Mouse (Mus musculus) liver, postnatal 0 days (tissue): Measurements from ENCODE around the gene Spag7. TPM values are rescaled to one million over a fixed set of nuclear protein-coding genes. Genes with fewer than 3 reads are reported as not detected.

Source experiments
- ATAC-seq: fragments of 200-750 bp; cut with Nextera tagmentation; 2 replicates; pipeline ENCODE4 v1.8.0; 2017; ENCODE audit warnings: mild to moderate bottlenecking, moderate library complexity
- DNase-seq: peaks from one replicate; pipeline ENCODE4 v3.0.0-alpha.2; 2016
- H3K27ac ChIP-seq: fragments of 300-500 bp; sonication (generic); 2 replicates; pipeline ENCODE4 v1.5.1; 2014; ENCODE audit warnings: antibody characterized with exemption, moderate library complexity, mild to moderate bottlenecking, low read depth
- H3K27me3 ChIP-seq: fragments of 300-500 bp; sonication (generic); 2 replicates; pipeline ENCODE4 v1.6.1; 2014; ENCODE audit warnings: low read length, control low read depth, mixed read lengths; ENCODE audit not compliant: insufficient read depth
- H3K36me3 ChIP-seq: fragments of 300-500 bp; sonication (generic); replicated peaks from 2 replicates; pipeline ENCODE4 v1.6.1; 2014; ENCODE audit warnings: mild to moderate bottlenecking, control low read depth, low read length, moderate library complexity, mixed read lengths; ENCODE audit not compliant: insufficient read depth
- H3K4me1 ChIP-seq: fragments of 300-500 bp; sonication (generic); 2 replicates; pipeline ENCODE4 v1.6.1; 2014; ENCODE audit warnings: antibody characterized with exemption, mild to moderate bottlenecking, control low read depth; ENCODE audit not compliant: insufficient read depth
- H3K4me2 ChIP-seq: fragments of 300-500 bp; sonication (generic); 2 replicates; pipeline ENCODE4 v1.6.1; 2014; ENCODE audit warnings: low read depth, mild to moderate bottlenecking, low read length, moderate library complexity, mixed read lengths
- H3K4me3 ChIP-seq: fragments of 300-500 bp; sonication (generic); 2 replicates; pipeline ENCODE4 v1.5.1; 2014; ENCODE audit warnings: low read depth, low read length
- H3K9ac ChIP-seq: fragments of 300-500 bp; sonication (generic); replicated peaks from 2 replicates; pipeline ENCODE4 v1.6.1; 2014; ENCODE audit warnings: mild to moderate bottlenecking, moderate library complexity
- H3K9me3 ChIP-seq: fragments of 300-500 bp; sonication (generic); 2 replicates; pipeline ENCODE4 v1.6.1; 2016; ENCODE audit warnings: mild to moderate bottlenecking, control low read depth, low read length, mixed read lengths
- CTCF ChIP-seq: sonication (generic); IDR thresholded peaks from 2 replicates; pipeline ENCODE4 v1.5.1; 2016; ENCODE audit warnings: antibody characterized with exemption, low read depth
- EP300 ChIP-seq: IDR thresholded peaks from 2 replicates; pipeline ENCODE4 v1.6.1; 2016; ENCODE audit warnings: antibody characterized with exemption, low read depth, mild to moderate bottlenecking
- WGBS: fragments of 180-500 bp; shearing (Covaris S2); extraction: QIAGEN DNeasy Blood & Tissue Kit; methylation state at CpG from one replicate; pipeline ENCODE4 v1.1.7; 2014; ENCODE audit not compliant: insufficient replicate concordance; 5-methylcytosine and 5-hydroxymethylcytosine counted together
- polyA plus RNA-seq: library from polyadenylated mRNA; unstranded; fragments of >200 nt; fragmentation: Nextera tagmentation; extraction: Ambion mirVana; gene quantifications from 2 replicates; pipeline ENCODE4 v1.2.1, GENCODE M21; 2015

Spag7 gene
- polyA plus RNA-seq, 1 experiment from 2014 or later, result 42.1 TPM

- no peak for ATAC-seq
- Histone ChIP-seq H3K4me3 (no peak overlapping the region), H3K4me2 (no peak overlapping the region), H3K27me3 (no peaks in the 10 kb centered on the region), H3K36me3 (no peaks in the 10 kb centered on the region), H3K27ac (no peak overlapping the region; the same call in 1 of the 2 replicates), H3K9me3 (no peaks in the 10 kb centered on the region), H3K9ac (no peak overlapping the region), H3K4me1 (peaks cover 23% of the 10 kb centered on the region)
- TF ChIP-seq EP300 (no peak), CTCF (no peak)
- no peak for DNase-seq
- WGBS, result 76% methylated on average over 1 of the region's 1 CpGs
These were observed 31.5 kb downstream of the Spag7 start for GRCm38 (mm10) chr11:70637764-70638163.

- Histone ChIP-seq H3K27ac (no peak overlapping the region), H3K4me1 (peaks cover 18% of the 10 kb centered on the region)
These were observed 33.6 kb downstream of the Spag7 start for GRCm38 (mm10) chr11:70635601-70636000.

GRCm38 (mm10) chr11:70630129-70630528, 39.1 kb downstream of the Spag7 start:
- DNase-seq (no peak), ATAC-seq (no peak)
- Histone ChIP-seq H3K27me3 (no peaks in the 10 kb centered on the region), H3K27ac (no peak overlapping the region), H3K9me3 (no peaks in the 10 kb centered on the region), H3K4me2 (no peak overlapping the region), H3K4me3 (no peak overlapping the region), H3K4me1 (peaks cover 9% of the 10 kb centered on the region), H3K9ac (no peak overlapping the region), H3K36me3 (no peaks in the 10 kb centered on the region)
- WGBS, result 42% methylated on average over 7 of the region's 7 CpGs
- TF ChIP-seq EP300 (no peak), CTCF (no peak)

More at GRCm38 (mm10) chr11:70635601-70636000, 33.6 kb downstream of the Spag7 start:
- no peak overlapping the region for H3K9ac ChIP-seq
- H3K36me3 ChIP-seq, result no peaks in the 10 kb centered on the region
- H3K4me3 ChIP-seq, result no peak overlapping the region
- ATAC-seq (no peak), DNase-seq (no peak)
- no peaks in the 10 kb centered on the region for H3K9me3 ChIP-seq
- H3K4me2 ChIP-seq, result no peak overlapping the region
- TF ChIP-seq EP300 (no peak), CTCF (no peak)
- WGBS, result 85% methylated on average over 4 of the region's 4 CpGs
- no peaks in the 10 kb centered on the region for H3K27me3 ChIP-seq

DNA sequence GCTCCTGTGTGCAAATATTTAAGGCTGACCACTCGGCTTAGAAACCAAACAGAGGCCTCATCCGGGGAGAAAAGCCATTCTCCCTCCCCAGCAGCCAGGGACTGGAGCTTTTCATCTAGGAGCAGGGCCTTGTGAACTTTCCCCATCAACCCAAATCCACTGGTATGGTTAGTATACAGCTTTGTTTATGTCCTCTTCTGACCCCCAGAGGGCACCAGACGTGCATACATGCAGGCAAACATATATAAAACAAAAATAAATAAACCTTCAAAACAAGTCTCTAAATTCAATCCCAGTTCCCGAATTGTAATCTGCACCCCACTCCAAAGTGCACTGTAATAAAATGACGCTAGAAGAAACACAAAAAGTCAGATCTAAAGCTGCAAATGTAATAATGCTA, 39.7 kb downstream of the Spag7 start:
- Histone ChIP-seq H3K9me3 (no peaks in the 10 kb centered on the region), H3K9ac (no peak overlapping the region), H3K4me3 (no peak overlapping the region), H3K4me2 (no peak overlapping the region), H3K27ac (no peak overlapping the region), H3K4me1 (peaks cover 9% of the 10 kb centered on the region), H3K36me3 (no peaks in the 10 kb centered on the region), H3K27me3 (no peaks in the 10 kb centered on the region)
- DNase-seq, result no peak
- TF ChIP-seq CTCF, result peak; percentile 73
- no peak for TF ChIP-seq EP300
- no peak for ATAC-seq
- WGBS, result 41% methylated on average over 5 of the region's 5 CpGs

DNA sequence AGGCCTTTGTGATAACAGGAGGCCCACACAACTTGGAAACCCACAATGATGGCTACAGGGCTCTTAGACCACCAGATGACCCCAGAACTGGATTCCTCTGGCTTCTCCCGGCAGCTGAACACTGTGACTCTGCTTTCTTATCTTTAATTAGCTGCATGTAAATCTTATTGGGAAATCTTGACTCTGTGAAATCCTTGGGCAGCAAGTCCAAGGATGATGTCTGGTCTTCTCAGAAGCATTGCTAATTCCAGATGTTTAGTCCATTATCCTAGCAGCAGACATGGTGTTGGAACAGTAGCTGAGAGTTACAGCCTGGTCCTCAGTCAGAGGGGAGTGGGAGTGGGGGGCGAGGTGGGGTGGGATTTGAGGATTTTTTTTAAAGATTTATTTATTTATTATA, 40.8 kb downstream of the Spag7 start:
- ATAC-seq, result no peak
- H3K9me3 ChIP-seq, result no peaks in the 10 kb centered on the region
- no peaks in the 10 kb centered on the region for H3K27me3 ChIP-seq
- no peak for TF ChIP-seq EP300
- no peak for TF ChIP-seq CTCF
- H3K4me3 ChIP-seq, result no peak overlapping the region
- no peak for DNase-seq
- no peak overlapping the region for H3K4me2 ChIP-seq
- peaks cover 9% of the 10 kb centered on the region for H3K4me1 ChIP-seq
- 59% methylated on average over 2 of the region's 2 CpGs for WGBS
- H3K27ac ChIP-seq, result no peak overlapping the region
- no peaks in the 10 kb centered on the region for H3K36me3 ChIP-seq
- no peak overlapping the region for H3K9ac ChIP-seq

DNA sequence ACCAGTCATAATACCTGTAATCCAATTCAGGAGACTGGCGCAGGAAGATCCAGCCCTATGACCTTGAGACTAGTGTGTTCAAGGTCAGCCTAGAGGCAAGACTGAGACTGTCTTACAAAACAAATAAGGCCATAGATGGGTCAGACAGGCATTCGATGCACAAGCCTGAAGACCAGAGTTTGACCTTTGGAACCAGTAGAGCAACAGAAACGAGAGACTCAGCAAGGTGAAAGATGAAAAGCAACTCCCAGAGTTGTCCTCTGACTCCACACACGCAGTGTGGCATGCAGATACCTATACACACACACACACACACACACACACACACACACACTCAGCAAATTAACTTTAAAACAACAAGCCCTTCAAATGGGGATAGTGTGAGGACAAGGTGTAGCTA, 42.3 kb downstream of the Spag7 start:
- TF ChIP-seq EP300, result no peak
- TF ChIP-seq CTCF, result no peak
- Histone ChIP-seq H3K27me3 (no peaks in the 10 kb centered on the region), H3K4me1 (peaks cover 9% of the 10 kb centered on the region), H3K9ac (no peak overlapping the region), H3K9me3 (no peaks in the 10 kb centered on the region), H3K4me2 (no peak overlapping the region), H3K36me3 (no peaks in the 10 kb centered on the region), H3K4me3 (no peak overlapping the region), H3K27ac (0 out of 2 replicates have a peak overlapping the region, but pooled peaks have one; percentile 25)
- 61% methylated on average over 4 of the region's 4 CpGs for WGBS
- no peak for DNase-seq
- ATAC-seq, result peak; percentile 50; the same call in 1 of the 2 replicates

- Histone ChIP-seq H3K4me1 (peaks cover 9% of the 10 kb centered on the region), H3K9ac (no peak overlapping the region), H3K4me3 (no peak overlapping the region), H3K27ac (no peak overlapping the region), H3K9me3 (no peaks in the 10 kb centered on the region), H3K27me3 (no peaks in the 10 kb centered on the region), H3K36me3 (no peaks in the 10 kb centered on the region), H3K4me2 (no peak overlapping the region)
- WGBS, result 29% methylated on average over 4 of the region's 4 CpGs
- TF ChIP-seq CTCF (peak; percentile 77), EP300 (no peak)
- ATAC-seq (no peak), DNase-seq (peak; percentile 80)
These were observed 43.7 kb downstream of the Spag7 start for GRCm38 (mm10) chr11:70625473-70625872.
